Mouse (Mus musculus) embryonic facial prominence, embryonic 11.5 days (tissue): ENCODE data around the gene Tbx2. TPM values are rescaled to one million over a fixed set of nuclear protein-coding genes. Genes with fewer than 3 reads are reported as not detected.
A peak's percentile ranks its signal among the peaks of the same experiment; 100 is the strongest.

Experiments
- ATAC-seq: fragments of 200-750 bp; cut with Nextera tagmentation; replicated peaks from 2 replicates; pipeline ENCODE4 v1.8.0; 2017; ENCODE audit warnings: low read depth; ENCODE audit not compliant: insufficient number of reproducible peaks, low FRiP score, low TSS enrichment
- DNase-seq: peaks from one replicate; pipeline ENCODE4 v3.0.0-alpha.2; 2015; ENCODE audit warnings: low spot score
- H3K27ac ChIP-seq: fragments of 300-500 bp; sonication (generic); replicated peaks from 2 replicates; pipeline ENCODE4 v1.5.1; 2014; ENCODE audit warnings: mild to moderate bottlenecking, low read depth, low read length, control low read depth
- H3K27me3 ChIP-seq: fragments of 300-500 bp; sonication (generic); 2 replicates; pipeline ENCODE4 v1.6.1; 2014; ENCODE audit warnings: mild to moderate bottlenecking, low read length, moderate library complexity, mixed read lengths; ENCODE audit not compliant: control insufficient read depth, insufficient read depth
- H3K36me3 ChIP-seq: fragments of 300-500 bp; sonication (generic); replicated peaks from 2 replicates; pipeline ENCODE4 v1.6.1; 2014; ENCODE audit warnings: low read depth, mild to moderate bottlenecking, low read length, moderate library complexity, mixed read lengths; ENCODE audit not compliant: control insufficient read depth, insufficient read depth
- H3K4me1 ChIP-seq: fragments of 300-500 bp; sonication (generic); 2 replicates; pipeline ENCODE4 v1.6.1; 2014; ENCODE audit warnings: low read length, mixed read lengths; ENCODE audit not compliant: control insufficient read depth, insufficient read depth
- H3K4me2 ChIP-seq: fragments of 300-500 bp; sonication (generic); 2 replicates; pipeline ENCODE4 v1.6.1; 2014; ENCODE audit warnings: low read depth, mild to moderate bottlenecking, control low read depth, low read length, moderate library complexity
- H3K4me3 ChIP-seq: fragments of 300-500 bp; sonication (generic); 2 replicates; pipeline ENCODE4 v1.5.1; 2014; ENCODE audit warnings: low read depth, low read length, control low read depth
- H3K9ac ChIP-seq: fragments of 300-500 bp; sonication (generic); replicated peaks from 2 replicates; pipeline ENCODE4 v1.6.1; 2014; ENCODE audit warnings: mild to moderate bottlenecking, control low read depth, low read length
- H3K9me3 ChIP-seq: fragments of 300-500 bp; sonication (generic); replicated peaks from 2 replicates; pipeline ENCODE4 v1.6.1; 2016; ENCODE audit warnings: mild to moderate bottlenecking, low read length, inconsistent platforms, mixed read lengths; ENCODE audit not compliant: control insufficient read depth
- WGBS: fragments of 180-500 bp; shearing (Covaris S2); extraction: QIAGEN DNeasy Blood & Tissue Kit; methylation state at CpG from one replicate; pipeline ENCODE4 v1.1.7; 2014; 5-methylcytosine and 5-hydroxymethylcytosine counted together
- polyA plus RNA-seq: library from polyadenylated mRNA; unstranded; fragments of >200 nt; fragmentation: Nextera tagmentation; extraction: Ambion mirVana; gene quantifications from 2 replicates; pipeline ENCODE4 v1.2.1, GENCODE M21; 2014

Tbx2 gene
- polyA plus RNA-seq, 1 experiment from 2014 or later: 25.9 TPM

- H3K9ac ChIP-seq: peak overlapping the region; percentile 96
- WGBS: 6% methylated on average over 20 of the region's 20 CpGs
- no peak for ATAC-seq
- peak overlapping the region; percentile 79 for H3K4me3 ChIP-seq
- peaks cover 5% of the 10 kb centered on the region for H3K4me1 ChIP-seq
- H3K27me3 ChIP-seq: peaks cover 23% of the 10 kb centered on the region
- peak overlapping the region; percentile 90 for H3K4me2 ChIP-seq
- H3K9me3 ChIP-seq: no peaks in the 10 kb centered on the region
- peak overlapping the region; percentile 96 for H3K27ac ChIP-seq
- peak; percentile 52 for DNase-seq
- no peaks in the 10 kb centered on the region; the same call in 1 of the 2 replicates for H3K36me3 ChIP-seq
Observed at GRCm38 (mm10) chr11:85838424-85839257, 6.3 kb downstream of the Tbx2 start.

GRCm38 (mm10) chr11:85839258-85840030 is 7.1 kb downstream of the Tbx2 start:
- WGBS: 13% methylated on average over 7 of the region's 7 CpGs
- H3K27ac ChIP-seq: peak overlapping the region; percentile 96
- ATAC-seq (no peak), DNase-seq (no peak)
- H3K9ac ChIP-seq: peak overlapping the region; percentile 96
- no peaks in the 10 kb centered on the region; the same call in 1 of the 2 replicates for H3K36me3 ChIP-seq
- H3K4me2 ChIP-seq: peak overlapping the region; percentile 90
- H3K9me3 ChIP-seq: no peaks in the 10 kb centered on the region
- peaks cover 21% of the 10 kb centered on the region for H3K27me3 ChIP-seq
- H3K4me3 ChIP-seq: peak overlapping the region; percentile 79
- peaks cover 5% of the 10 kb centered on the region for H3K4me1 ChIP-seq

- 4% methylated on average over 27 of the region's 27 CpGs for WGBS
- Histone ChIP-seq H3K9ac (peak overlapping the region; percentile 96), H3K36me3 (no peaks in the 10 kb centered on the region; the same call in 1 of the 2 replicates), H3K9me3 (no peaks in the 10 kb centered on the region), H3K4me3 (peak overlapping the region; percentile 79), H3K27me3 (peaks cover 18% of the 10 kb centered on the region), H3K27ac (peak overlapping the region; percentile 96), H3K4me2 (peak overlapping the region; percentile 90), H3K4me1 (peaks cover 5% of the 10 kb centered on the region)
- no peak for ATAC-seq
- DNase-seq: peak; percentile 38
Observed at GRCm38 (mm10) chr11:85840031-85840802, 7.9 kb downstream of the Tbx2 start.

GRCm38 (mm10) chr11:85840803-85841145 is 8.4 kb downstream of the Tbx2 start:
- Histone ChIP-seq H3K27me3 (peaks cover 17% of the 10 kb centered on the region), H3K36me3 (no peaks in the 10 kb centered on the region; the same call in 1 of the 2 replicates), H3K4me1 (peaks cover 5% of the 10 kb centered on the region), H3K4me3 (peak overlapping the region; percentile 79), H3K9me3 (no peaks in the 10 kb centered on the region), H3K27ac (peak overlapping the region; percentile 96), H3K4me2 (peak overlapping the region; percentile 90), H3K9ac (peak overlapping the region; percentile 96)
- ATAC-seq (no peak), DNase-seq (no peak)
- 2% methylated on average over 21 of the region's 21 CpGs for WGBS

- no peak for ATAC-seq
Observed at GRCm38 (mm10) chr11:85841211-85841681, 8.9 kb downstream of the Tbx2 start.

GRCm38 (mm10) chr11:85841980-85842379 is 9.6 kb downstream of the Tbx2 start:
- Histone ChIP-seq H3K4me2 (peak overlapping the region; percentile 87), H3K4me3 (peak overlapping the region; percentile 79), H3K27ac (peak overlapping the region; percentile 86), H3K9me3 (no peaks in the 10 kb centered on the region), H3K9ac (peak overlapping the region; percentile 80), H3K36me3 (no peaks in the 10 kb centered on the region; the same call in 1 of the 2 replicates), H3K27me3 (peaks cover 15% of the 10 kb centered on the region), H3K4me1 (peaks cover 5% of the 10 kb centered on the region)
- ATAC-seq (peak; percentile 19; the same call in 1 of the 2 replicates), DNase-seq (peak; percentile 86)
- WGBS: 0% methylated on average over 30 of the region's 32 CpGs

More at GRCm38 (mm10) chr11:85841211-85841681, 8.9 kb downstream of the Tbx2 start:
- 7% methylated on average over 8 of the region's 8 CpGs for WGBS
- H3K9me3 ChIP-seq: no peaks in the 10 kb centered on the region
- H3K9ac ChIP-seq: peak overlapping the region; percentile 96
- peak overlapping the region; percentile 90 for H3K4me2 ChIP-seq
- H3K4me1 ChIP-seq: peaks cover 5% of the 10 kb centered on the region
- H3K36me3 ChIP-seq: no peaks in the 10 kb centered on the region; the same call in 1 of the 2 replicates
- peaks cover 15% of the 10 kb centered on the region for H3K27me3 ChIP-seq
- peak overlapping the region; percentile 96 for H3K27ac ChIP-seq
- peak; percentile 69 for DNase-seq
- H3K4me3 ChIP-seq: peak overlapping the region; percentile 79

GRCm38 (mm10) chr11:85842596-85843346 is 10.4 kb downstream of the Tbx2 start:
- no peaks in the 10 kb centered on the region for H3K9me3 ChIP-seq
- peak; percentile 52 for DNase-seq
- H3K4me1 ChIP-seq: peaks cover 5% of the 10 kb centered on the region
- peak overlapping the region; percentile 87 for H3K4me2 ChIP-seq
- no peak for ATAC-seq
- H3K36me3 ChIP-seq: no peaks in the 10 kb centered on the region; the same call in 1 of the 2 replicates
- peak overlapping the region; percentile 81 for H3K27ac ChIP-seq
- peak overlapping the region; percentile 80 for H3K9ac ChIP-seq
- H3K27me3 ChIP-seq: peaks cover 14% of the 10 kb centered on the region
- peak overlapping the region; percentile 79 for H3K4me3 ChIP-seq
- 5% methylated on average over 24 of the region's 24 CpGs for WGBS
